Mouse (Mus musculus): ENCODE results near the gene Tpr. TPM values are rescaled to one million over a fixed set of nuclear protein-coding genes. Genes with fewer than 3 reads are reported as not detected.

Gene Tpr
- 189 TPM for polyA plus RNA-seq (2021)

GRCm38 (mm10) chr1:150392638-150393487, at the start of gene Tpr, which contains the start of gene Odr4:
TSS of gene Tpr (plus strand) at chr1:150392838.
TSS of gene Odr4 (minus strand) at chr1:150393080.
- in situ Hi-C loops (cut with MboI; ENCODE audit: low pct_unique_long_range_greater_than_20kb), result loop anchor here (25.0 kb wide), 1 partner anchor 281 kb away; the partner anchor contains the start of gene Ptgs2
- DNase-seq (ENCODE audit: low read depth, low spot score) (peak; percentile 92), ATAC-seq (peak; percentile 97)
- CTCF ChIA-PET, result interaction anchor here (0.8 to 2.3 kb wide), 3 partner anchors 10 to 318 kb away, joined by 3 to 18 read pairs (median 3); no protein-coding TSS in a partner anchor
- TF ChIP-seq CTCF (IDR thresholded peaks at IDR 0.05), result peak; percentile 99
- H3K27me3 ChIP-seq, result no peaks in the 10 kb centered on the region
- POLR2A ChIA-PET, result no interaction called here

DNA sequence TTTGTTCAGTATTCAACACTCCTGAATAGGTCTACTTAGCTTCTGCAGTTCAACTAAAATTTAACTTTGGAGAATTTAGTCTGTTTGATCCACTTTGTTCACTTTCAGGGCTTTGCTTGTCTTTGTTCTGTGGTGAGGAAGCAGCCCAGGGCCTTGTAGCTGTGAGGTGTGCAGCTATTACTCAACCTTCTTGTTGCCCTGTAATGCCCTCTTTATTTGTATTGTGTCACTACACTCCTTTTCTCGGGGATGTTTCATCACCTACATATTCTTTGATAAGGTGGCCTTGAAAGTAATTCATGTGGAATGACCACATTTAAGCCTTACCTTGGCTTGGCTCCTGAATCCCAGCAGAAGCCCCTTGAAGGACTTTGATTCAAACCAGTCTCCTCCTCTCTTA, 31.8 kb upstream of the Tpr start:
- ATAC-seq (no peak), DNase-seq (ENCODE audit: low read depth, low spot score) (no peak)
- H3K27me3 ChIP-seq, result no peaks in the 10 kb centered on the region
- CTCF ChIA-PET, result interaction anchor here (1.2 kb wide), 1 partner anchor 10 kb away, joined by 5 read pairs; no protein-coding TSS in a partner anchor
- POLR2A ChIA-PET, result no interaction called here
- TF ChIP-seq CTCF (IDR thresholded peaks at IDR 0.05), result no peak
- in situ Hi-C loops (cut with MboI; ENCODE audit: low pct_unique_long_range_greater_than_20kb), result no loop called here

DNA sequence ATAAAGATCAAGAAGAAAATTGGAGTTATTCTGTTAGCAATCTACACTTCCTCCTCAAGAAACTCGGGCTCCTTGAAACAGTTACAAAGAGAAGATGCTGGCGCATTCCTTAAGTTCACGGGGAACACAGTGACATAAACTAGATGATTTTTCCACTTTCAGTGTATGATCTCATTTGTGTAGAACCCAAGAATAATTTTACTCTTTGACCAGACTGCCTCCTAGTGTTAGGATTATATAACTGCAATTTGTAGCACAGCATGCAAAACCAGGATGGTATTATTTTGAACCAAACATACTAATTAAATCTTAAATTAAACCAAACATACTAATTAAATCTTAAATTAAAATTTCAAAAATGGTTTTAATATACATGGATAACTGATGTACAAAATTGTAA, 19.7 kb upstream of the Tpr start:
- no peak for ATAC-seq
- in situ Hi-C loops (cut with MboI; ENCODE audit: low pct_unique_long_range_greater_than_20kb), result loop anchor here (10.0 kb wide), 1 partner anchor 108 kb away; no protein-coding TSS in a partner anchor
- ChIA-PET CTCF (interaction anchor here (1.6 to 1.8 kb wide), 2 partner anchors 11 to 12 kb away, joined by 3 to 7 read pairs; no protein-coding TSS in a partner anchor), POLR2A (no interaction called here)
- no peaks in the 10 kb centered on the region for H3K27me3 ChIP-seq
- no peak for DNase-seq (ENCODE audit: low read depth, low spot score)
- TF ChIP-seq CTCF (IDR thresholded peaks at IDR 0.05), result no peak

- ChIA-PET CTCF (interaction anchor here (0.7 to 1.6 kb wide), 3 partner anchors 10 to 111 kb away, joined by 3 read pairs; no protein-coding TSS in a partner anchor), POLR2A (no interaction called here)
- H3K27me3 ChIP-seq, result no peaks in the 10 kb centered on the region
- in situ Hi-C loops (cut with MboI; ENCODE audit: low pct_unique_long_range_greater_than_20kb), result loop anchor here (10.0 kb wide), 1 partner anchor 109 kb away; no protein-coding TSS in a partner anchor
- DNase-seq (ENCODE audit: low read depth, low spot score) (no peak), ATAC-seq (no peak)
- TF ChIP-seq CTCF (IDR thresholded peaks at IDR 0.05), result peak; percentile 17
Measured at GRCm38 (mm10) chr1:150374247-150374646, 18.4 kb upstream of the Tpr start.

GRCm38 (mm10) chr1:150384138-150384537, 8.5 kb upstream of the Tpr start:
- CTCF ChIA-PET, result interaction anchor here (0.8 kb wide), 1 partner anchor 10 kb away, joined by 3 read pairs; no protein-coding TSS in a partner anchor
- no peaks in the 10 kb centered on the region for H3K27me3 ChIP-seq
- POLR2A ChIA-PET, result no interaction called here
- ATAC-seq (no peak), DNase-seq (ENCODE audit: low read depth, low spot score) (no peak)
- in situ Hi-C loops (cut with MboI; ENCODE audit: low pct_unique_long_range_greater_than_20kb), result loop anchor here (10.0 to 25.0 kb wide), 2 partner anchors 272 to 549 kb away; partner anchors contain the start of gene Ptgs2
- TF ChIP-seq CTCF (IDR thresholded peaks at IDR 0.05), result no peak

DNA sequence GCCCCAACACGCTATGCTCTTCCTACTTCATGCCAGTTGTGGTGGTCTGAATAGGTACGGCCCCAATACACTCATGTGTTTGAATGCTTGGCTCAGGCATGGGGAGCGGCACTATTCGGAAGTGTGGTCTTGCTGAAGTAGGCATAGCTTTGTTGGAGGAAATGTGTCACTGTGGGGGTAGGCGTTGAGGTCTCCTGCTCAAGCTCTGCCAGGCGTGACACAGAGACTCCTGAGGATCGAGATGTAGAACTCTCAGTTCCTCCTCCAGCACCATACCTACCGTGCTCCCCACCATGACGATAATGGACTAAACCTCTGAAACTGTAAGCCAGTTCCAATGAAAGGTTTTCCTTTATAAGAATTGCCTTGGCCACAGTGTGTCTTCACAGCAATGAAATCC, 5.1 kb upstream of the Tpr start:
- no peak for ATAC-seq
- H3K27me3 ChIP-seq, result no peaks in the 10 kb centered on the region
- in situ Hi-C loops (cut with MboI; ENCODE audit: low pct_unique_long_range_greater_than_20kb), result loop anchor here (10.0 to 25.0 kb wide), 2 partner anchors 275 to 553 kb away; partner anchors contain the start of gene Ptgs2
- CTCF ChIA-PET, result no interaction called here
- POLR2A ChIA-PET, result no interaction called here
- TF ChIP-seq CTCF (IDR thresholded peaks at IDR 0.05), result no peak
- no peak for DNase-seq (ENCODE audit: low read depth, low spot score)

DNA sequence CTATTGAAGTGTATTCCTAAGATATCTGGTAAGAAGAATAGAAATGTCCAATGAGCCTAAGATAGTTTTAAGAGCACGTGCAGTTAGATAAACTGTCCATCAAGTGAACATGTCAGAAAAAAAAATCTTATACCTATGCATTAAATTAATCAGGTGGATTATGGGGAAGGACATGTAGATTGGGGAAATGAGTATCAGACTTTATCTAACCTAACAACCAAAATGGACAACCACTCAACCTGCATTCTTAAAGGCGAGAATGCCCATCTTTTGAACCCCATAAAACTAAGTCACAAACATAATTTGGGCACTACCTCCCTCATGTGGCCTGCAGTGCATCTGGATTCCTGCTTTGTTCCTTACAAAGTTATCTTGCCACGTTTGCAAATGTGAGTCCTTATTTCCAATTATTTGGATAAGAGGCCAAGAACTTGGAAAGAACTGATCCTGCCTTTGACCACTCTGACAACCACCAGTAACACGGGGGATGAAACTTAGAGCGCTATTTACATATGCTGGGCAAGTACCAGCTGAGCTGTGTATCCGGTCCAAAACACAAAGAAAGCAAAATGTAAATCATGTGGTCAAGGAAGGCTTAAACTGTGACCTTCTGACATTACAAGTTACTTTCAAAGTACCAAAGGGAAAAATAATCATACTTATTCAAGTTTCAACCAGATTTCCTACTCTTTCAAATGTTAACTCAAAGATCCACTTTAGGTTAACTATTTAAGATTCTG, 3.1 kb upstream of the Tpr start:
- DNase-seq (ENCODE audit: low read depth, low spot score), result no peak
- no peak for TF ChIP-seq CTCF (IDR thresholded peaks at IDR 0.05)
- no peak for ATAC-seq
- in situ Hi-C loops (cut with MboI; ENCODE audit: low pct_unique_long_range_greater_than_20kb), result loop anchor here (10.0 to 25.0 kb wide), 2 partner anchors 277 to 555 kb away; partner anchors contain the start of gene Ptgs2
- no peaks in the 10 kb centered on the region for H3K27me3 ChIP-seq
- CTCF ChIA-PET, result no interaction called here
- POLR2A ChIA-PET, result no interaction called here

DNA sequence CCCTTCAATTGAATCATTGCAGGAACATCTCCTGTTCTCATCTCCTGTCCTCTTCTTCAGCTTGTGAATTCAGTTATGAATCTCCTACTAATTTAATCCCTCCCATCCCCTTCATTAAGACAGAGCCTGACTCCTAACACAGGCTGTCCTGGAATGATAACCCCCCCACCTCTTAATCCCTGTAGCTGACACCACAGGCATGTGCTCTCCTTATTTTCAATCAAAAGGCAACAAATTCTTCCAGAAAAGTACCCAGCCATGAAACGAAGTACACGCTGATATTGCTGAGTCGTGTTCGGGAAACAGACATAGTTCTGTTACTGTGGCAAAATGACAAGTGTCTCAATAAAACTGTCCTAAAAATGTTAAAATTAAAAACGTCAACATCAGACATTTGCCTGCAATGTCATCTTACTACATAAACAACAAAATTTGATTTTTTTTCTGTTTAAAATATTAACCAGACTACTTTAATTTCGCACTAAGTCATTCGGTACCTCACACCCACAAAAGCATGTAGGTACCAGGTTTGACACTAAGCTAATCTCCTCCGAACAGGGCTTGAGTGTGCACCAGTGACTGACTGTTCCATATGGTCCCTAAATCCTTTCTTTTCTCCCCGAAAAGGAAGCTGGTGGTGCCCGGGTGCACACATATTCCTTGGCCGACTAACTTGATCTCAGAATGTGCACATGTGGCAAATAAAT, 554 bp upstream of the Tpr start:
- ChIA-PET CTCF (interaction anchor here (0.8 to 2.3 kb wide), 3 partner anchors 11 to 317 kb away, joined by 3 to 18 read pairs (median 3); no protein-coding TSS in a partner anchor), POLR2A (no interaction called here)
- in situ Hi-C loops (cut with MboI; ENCODE audit: low pct_unique_long_range_greater_than_20kb), result loop anchor here (25.0 kb wide), 1 partner anchor 280 kb away; the partner anchor contains the start of gene Ptgs2
- DNase-seq (ENCODE audit: low read depth, low spot score) (no peak), ATAC-seq (peak; percentile 7)
- TF ChIP-seq CTCF (IDR thresholded peaks at IDR 0.05), result no peak
- no peaks in the 10 kb centered on the region for H3K27me3 ChIP-seq

- CTCF ChIA-PET, result interaction anchor here (2.3 kb wide), 1 partner anchor 9 kb away, joined by 18 read pairs; no protein-coding TSS in a partner anchor
- no peak for DNase-seq (ENCODE audit: low read depth, low spot score)
- in situ Hi-C loops (cut with MboI; ENCODE audit: low pct_unique_long_range_greater_than_20kb), result loop anchor here (25.0 kb wide), 1 partner anchor 281 kb away; the partner anchor contains the start of gene Ptgs2
Measured at GRCm38 (mm10) chr1:150393488-150393852, 832 bp downstream of the Tpr start.

More at GRCm38 (mm10) chr1:150393488-150393852, 832 bp downstream of the Tpr start:
- POLR2A ChIA-PET, result no interaction called here
- no peaks in the 10 kb centered on the region for H3K27me3 ChIP-seq
- ATAC-seq, result peak; percentile 40
- no peak for TF ChIP-seq CTCF (IDR thresholded peaks at IDR 0.05)
